In the genomic region with DNA sequence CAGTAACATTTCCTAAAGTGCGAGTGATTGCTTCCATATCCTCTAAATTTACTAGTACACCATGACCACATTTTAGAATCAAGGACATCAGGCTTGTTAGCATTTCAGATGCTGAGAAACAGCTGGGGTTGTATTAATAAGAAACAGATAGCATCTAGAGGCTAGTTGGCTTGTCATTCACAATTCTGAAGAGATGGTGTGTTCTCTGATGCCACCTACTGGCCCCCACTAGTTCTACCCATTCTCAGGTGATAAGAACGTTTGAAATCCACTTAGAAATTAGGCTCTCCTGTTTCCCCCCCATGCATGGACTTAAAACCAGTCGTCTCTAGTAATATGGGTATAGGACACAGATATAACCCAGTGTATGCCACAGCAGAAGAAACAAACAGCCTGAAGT, we compare ENCODE assay signal across 9 mouse cellular contexts.
A peak's percentile ranks its signal among the peaks of the same experiment; 100 is the strongest.
DNase-seq lines count a peak whose midpoint lies in the region; ATAC-seq lines count a peak whose summit lies in the region.
"Had no signal": no experiment of that assay in that cellular context is flagged by ENCODE, and none has a peak within 500 bp of the region (broad histone marks: within the 10 kb centered on the region; RNA-seq: fewer than 3 reads in every experiment).

No protein-coding gene starts in this region.

- no peaks in the 10 kb centered on the region for H3K27me3 ChIP-seq in embryonic facial prominence, embryonic 11.5 days (ENCODE audit: control insufficient read depth, insufficient read depth, low read length)
- H3K27me3 ChIP-seq in embryonic facial prominence, embryonic 10.5 days (replicated peaks; ENCODE audit: low read depth, poor library complexity, severe bottlenecking) = peaks cover 80% of the 10 kb centered on the region
- no peaks in the 10 kb centered on the region for H3K27me3 ChIP-seq in midbrain, embryonic 14.5 days (ENCODE audit: control insufficient read depth, insufficient read depth, low read length)
- H3K27me3 ChIP-seq in midbrain, embryonic 15.5 days (replicated peaks) = peaks cover 2% of the 10 kb centered on the region; the same call in 1 of the 2 replicates

- ATAC-seq in embryonic facial prominence, embryonic 11.5 days (replicated peaks; ENCODE audit: insufficient number of reproducible peaks, low FRiP score, low TSS enrichment, low read depth) = no peak
- no peak for ATAC-seq in midbrain, embryonic 14.5 days (ENCODE audit: low FRiP score, low TSS enrichment)
- no peak for ATAC-seq in midbrain, embryonic 15.5 days (replicated peaks)
- ATAC-seq in erythroblast, adult 5-6 weeks (replicated peaks; ENCODE audit: low FRiP score, poor library complexity, severe bottlenecking) = no peak

- H3K4me1 ChIP-seq in embryonic facial prominence, embryonic 11.5 days (ENCODE audit: control insufficient read depth, insufficient read depth, low read length) = no peaks in the 10 kb centered on the region
- H3K4me1 ChIP-seq in embryonic facial prominence, embryonic 10.5 days = no peaks in the 10 kb centered on the region
- no peaks in the 10 kb centered on the region for H3K4me1 ChIP-seq in midbrain, embryonic 14.5 days (ENCODE audit: control insufficient read depth, insufficient read depth, low read length)
- no peaks in the 10 kb centered on the region for H3K4me1 ChIP-seq in midbrain, embryonic 15.5 days
- H3K4me1 ChIP-seq: megakaryocyte, embryonic 14.5 days had no signal

- peak; percentile 50 for DNase-seq in embryonic facial prominence, embryonic 11.5 days (ENCODE audit: low spot score)
- no peak for DNase-seq in embryonic facial prominence, embryonic 10.5 days (ENCODE audit: low spot score)
- DNase-seq in midbrain, embryonic 14.5 days = peak; percentile 75
- DNase-seq in layer of hippocampus, adult 18-20 months (ENCODE audit: low spot score in 2 of 2) = peak; percentile 9 to 60
- no peak for DNase-seq in urinary bladder, postnatal 10 days (ENCODE audit: low spot score)
- no peak for DNase-seq in thymus, postnatal 25 days

- H3K27ac ChIP-seq in embryonic facial prominence, embryonic 11.5 days (replicated peaks; ENCODE audit: low read depth, low read length) = no peak overlapping the region
- no peak overlapping the region for H3K27ac ChIP-seq in embryonic facial prominence, embryonic 10.5 days (replicated peaks)
- H3K27ac ChIP-seq in midbrain, embryonic 14.5 days (replicated peaks; ENCODE audit: low read depth, low read length) = no peak overlapping the region
- no peak overlapping the region for H3K27ac ChIP-seq in midbrain, embryonic 15.5 days

- H3K9ac ChIP-seq in embryonic facial prominence, embryonic 11.5 days (replicated peaks; ENCODE audit: low read length) = no peak overlapping the region
- H3K9ac ChIP-seq in midbrain, embryonic 14.5 days (replicated peaks; ENCODE audit: low read length) = no peak overlapping the region
- H3K9ac ChIP-seq in midbrain, embryonic 15.5 days = no peak overlapping the region

- H3K9me3 ChIP-seq in embryonic facial prominence, embryonic 11.5 days (replicated peaks; ENCODE audit: control insufficient read depth, low read length) = no peaks in the 10 kb centered on the region
- H3K9me3 ChIP-seq in embryonic facial prominence, embryonic 10.5 days = no peaks in the 10 kb centered on the region
- no peaks in the 10 kb centered on the region for H3K9me3 ChIP-seq in midbrain, embryonic 14.5 days (ENCODE audit: control insufficient read depth, low read length)
- no peaks in the 10 kb centered on the region for H3K9me3 ChIP-seq in midbrain, embryonic 15.5 days
- H3K9me3 ChIP-seq: megakaryocyte, embryonic 14.5 days had no signal

- 39% methylated on average over 3 of the region's 3 CpGs for WGBS in embryonic facial prominence, embryonic 11.5 days
- WGBS in embryonic facial prominence, embryonic 10.5 days = 47% methylated on average over 3 of the region's 3 CpGs
- WGBS in midbrain, embryonic 14.5 days = 49% methylated on average over 3 of the region's 3 CpGs
- 53% methylated on average over 3 of the region's 3 CpGs for WGBS in midbrain, embryonic 15.5 days

- H3K36me3 ChIP-seq in embryonic facial prominence, embryonic 11.5 days (replicated peaks; ENCODE audit: control insufficient read depth, insufficient read depth, low read depth, low read length) = no peaks in the 10 kb centered on the region
- no peaks in the 10 kb centered on the region for H3K36me3 ChIP-seq in embryonic facial prominence, embryonic 10.5 days (replicated peaks)
- H3K36me3 ChIP-seq in midbrain, embryonic 14.5 days (ENCODE audit: control insufficient read depth, insufficient read depth, low read length) = no peaks in the 10 kb centered on the region
- H3K36me3 ChIP-seq in midbrain, embryonic 15.5 days (replicated peaks) = no peaks in the 10 kb centered on the region

- H3K4me2 ChIP-seq in embryonic facial prominence, embryonic 11.5 days (ENCODE audit: low read depth, low read length) = no peak overlapping the region
- no peak overlapping the region for H3K4me2 ChIP-seq in midbrain, embryonic 14.5 days (ENCODE audit: low read length)
- H3K4me2 ChIP-seq in midbrain, embryonic 15.5 days = no peak overlapping the region

- H3K4me3 ChIP-seq in embryonic facial prominence, embryonic 11.5 days (ENCODE audit: low read depth, low read length) = no peak overlapping the region
- no peak overlapping the region for H3K4me3 ChIP-seq in embryonic facial prominence, embryonic 10.5 days
- H3K4me3 ChIP-seq in midbrain, embryonic 14.5 days (replicated peaks; ENCODE audit: low read depth, low read length) = no peak overlapping the region
- no peak overlapping the region for H3K4me3 ChIP-seq in midbrain, embryonic 15.5 days
- H3K4me3 ChIP-seq: megakaryocyte, embryonic 14.5 days had no signal

Comparison
In these comparisons a context has a peak if more than half of its experiments do, and no peak if none do; other contexts are left out.
1. DNase-seq: peak in embryonic facial prominence, embryonic 11.5 days (single experiment), midbrain, embryonic 14.5 days (single experiment) and layer of hippocampus, adult 18-20 months (2 of 2); none in embryonic facial prominence, embryonic 10.5 days (single experiment), urinary bladder, postnatal 10 days (single experiment) and thymus, postnatal 25 days (single experiment).